Mouse (Mus musculus): ENCODE measurements at regions not wholly inside any gene's neighbourhood (a gene's known extent, or its start where the extent isn't known, plus 50 kb on each side); places are given as distances from the start of the nearest gene placed in this dataset.

- DNase-seq: peak; percentile 63
- intact Hi-C loops (cut with DNase I): no loop called here
Measured at GRCm38 (mm10) chr2:163138688-163139385, 51.2 kb upstream of the Gtsf1l start.

- DNase-seq: peak; percentile 60
- intact Hi-C loops (cut with DNase I): no loop called here
Measured at GRCm38 (mm10) chr2:163142762-163143388, 55.2 kb upstream of the Gtsf1l start.

- no peak for DNase-seq
- intact Hi-C loops (cut with DNase I): no loop called here
Measured at GRCm38 (mm10) chr2:163143413-163143812, 55.8 kb upstream of the Gtsf1l start.

- DNase-seq: no peak
- intact Hi-C loops (cut with DNase I): no loop called here
Measured at GRCm38 (mm10) chr2:163146001-163146400, 56.9 kb upstream of the Tox2 start.

GRCm38 (mm10) chr2:163146481-163146880 is 56.4 kb upstream of the Tox2 start:
- DNase-seq: no peak
- intact Hi-C loops (cut with DNase I): no loop called here

- intact Hi-C loops (cut with DNase I): no loop called here
- no peak for DNase-seq
Measured at GRCm38 (mm10) chr2:163147381-163147780, 55.5 kb upstream of the Tox2 start.

- intact Hi-C loops (cut with DNase I): no loop called here
- no peak for DNase-seq
Measured at GRCm38 (mm10) chr2:163151016-163151415, 51.9 kb upstream of the Tox2 start.

GRCm38 (mm10) chr2:163152340-163153033 is 50.4 kb upstream of the Tox2 start:
- intact Hi-C loops (cut with DNase I): no loop called here
- peak; percentile 88 for DNase-seq

Measured in left cerebral cortex, postnatal 4 days (tissue).